Mouse (Mus musculus) lung, postnatal 0 days (tissue): Measurements from ENCODE around the gene Ppard.
"Not testable (repeated sequence)": the region's sequence is repeated elsewhere in the genome, so short reads cannot be mapped to it uniquely, and the experiment has no call there.

Experiments
- CTCF ChIP-seq: IDR thresholded peaks from 2 replicates; pipeline ENCODE4 v1.5.1; 2016; ENCODE audit warnings: antibody characterized with exemption, mild to moderate bottlenecking
- EP300 ChIP-seq: IDR thresholded peaks from 2 replicates; pipeline ENCODE4 v1.6.1; 2016; ENCODE audit warnings: antibody characterized with exemption, mild to moderate bottlenecking, control low read depth

DNA sequence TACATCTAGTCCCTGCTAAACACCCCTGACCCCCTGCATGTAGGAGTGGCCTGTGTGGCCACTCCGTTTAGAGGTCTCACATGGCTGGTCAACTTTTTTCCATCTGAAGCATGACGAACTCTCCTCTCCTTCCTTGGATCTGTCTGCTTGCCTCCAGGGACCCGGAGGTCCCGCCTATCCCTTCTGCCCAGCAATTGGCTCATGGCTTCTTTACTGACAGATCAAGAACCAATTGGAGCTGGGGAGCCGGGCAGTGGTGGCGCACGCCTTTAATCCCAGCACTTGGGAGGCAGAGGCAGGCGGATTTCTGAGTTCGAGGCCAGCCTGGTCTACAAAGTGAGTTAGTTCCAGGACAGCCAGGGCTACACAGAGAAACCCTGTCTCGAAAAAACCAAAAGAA lies 10.0 kb upstream of the Ppard start:
- TF ChIP-seq EP300, CTCF: not testable (repeated sequence)
